Mouse (Mus musculus): ENCODE results near the gene Gigyf1. TPM values are rescaled to one million over a fixed set of nuclear protein-coding genes. Genes with fewer than 3 reads are reported as not detected.

Gigyf1 gene
- polyA plus RNA-seq, 1 experiment, result 40.3 TPM

- Histone ChIP-seq H3K36me3 (ENCODE audit: control insufficient read depth, insufficient read depth, low read length) (peaks cover 28% of the 10 kb centered on the region), H3K4me3 (ENCODE audit: extremely low read depth, insufficient read depth, insufficient read length) (peak overlapping the region; percentile 86), H3K27me3 (ENCODE audit: control insufficient read depth, insufficient read depth, low read length) (no peaks in the 10 kb centered on the region), H3K27ac (ENCODE audit: insufficient read depth, low read length) (peak overlapping the region; percentile 96), H3K4me1 (ENCODE audit: control insufficient read depth, insufficient read depth, insufficient read length) (peaks cover 7% of the 10 kb centered on the region; the same call in 1 of the 2 replicates)
- TF ChIP-seq CTCF (IDR thresholded peaks at IDR 0.05; ENCODE audit: extremely low read depth, insufficient read depth, insufficient read length, insufficient replicate concordance), result no peak
- 1% methylated on average over 19 of the region's 19 CpGs for WGBS
- DNase-seq (ENCODE audit: low read depth in 1 of 2, low spot score in 2 of 2), result no peak
These were observed 13.9 kb downstream of the Gigyf1 start for GRCm38 (mm10) chr5:137532131-137532807.

DNA sequence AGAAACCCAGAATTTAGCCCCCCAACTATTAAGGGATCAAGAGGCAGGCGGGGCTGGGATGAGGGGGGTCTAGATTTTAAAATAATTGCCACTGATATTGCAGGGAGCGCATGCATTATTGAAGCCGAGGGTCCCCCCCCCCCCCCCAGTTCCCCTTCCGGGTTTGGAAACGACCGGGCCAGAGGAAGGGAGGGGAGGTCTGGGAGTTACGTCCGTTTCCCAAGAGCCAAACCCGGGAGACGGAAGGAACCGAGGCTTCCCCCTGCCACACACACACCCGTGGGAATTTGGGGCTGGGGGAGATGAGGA lies 14.4 kb downstream of the Gigyf1 start:
- H3K27me3 ChIP-seq (ENCODE audit: control insufficient read depth, insufficient read depth, low read length), result no peaks in the 10 kb centered on the region
- H3K4me1 ChIP-seq (ENCODE audit: control insufficient read depth, insufficient read depth, insufficient read length), result peaks cover 7% of the 10 kb centered on the region; the same call in 1 of the 2 replicates
- peaks cover 23% of the 10 kb centered on the region for H3K36me3 ChIP-seq (ENCODE audit: control insufficient read depth, insufficient read depth, low read length)
- WGBS, result 0% methylated on average over 12 of the region's 12 CpGs
- no peak for DNase-seq (ENCODE audit: low read depth in 1 of 2, low spot score in 2 of 2)
- H3K4me3 ChIP-seq (ENCODE audit: extremely low read depth, insufficient read depth, insufficient read length), result peak overlapping the region; percentile 86
- TF ChIP-seq POLR2A (IDR thresholded peaks at IDR 0.05; ENCODE audit: low read depth, low read length) (no peak), CTCF (IDR thresholded peaks at IDR 0.05; ENCODE audit: extremely low read depth, insufficient read depth, insufficient read length, insufficient replicate concordance) (no peak)
- H3K27ac ChIP-seq (ENCODE audit: insufficient read depth, low read length), result peak overlapping the region; percentile 96

DNA sequence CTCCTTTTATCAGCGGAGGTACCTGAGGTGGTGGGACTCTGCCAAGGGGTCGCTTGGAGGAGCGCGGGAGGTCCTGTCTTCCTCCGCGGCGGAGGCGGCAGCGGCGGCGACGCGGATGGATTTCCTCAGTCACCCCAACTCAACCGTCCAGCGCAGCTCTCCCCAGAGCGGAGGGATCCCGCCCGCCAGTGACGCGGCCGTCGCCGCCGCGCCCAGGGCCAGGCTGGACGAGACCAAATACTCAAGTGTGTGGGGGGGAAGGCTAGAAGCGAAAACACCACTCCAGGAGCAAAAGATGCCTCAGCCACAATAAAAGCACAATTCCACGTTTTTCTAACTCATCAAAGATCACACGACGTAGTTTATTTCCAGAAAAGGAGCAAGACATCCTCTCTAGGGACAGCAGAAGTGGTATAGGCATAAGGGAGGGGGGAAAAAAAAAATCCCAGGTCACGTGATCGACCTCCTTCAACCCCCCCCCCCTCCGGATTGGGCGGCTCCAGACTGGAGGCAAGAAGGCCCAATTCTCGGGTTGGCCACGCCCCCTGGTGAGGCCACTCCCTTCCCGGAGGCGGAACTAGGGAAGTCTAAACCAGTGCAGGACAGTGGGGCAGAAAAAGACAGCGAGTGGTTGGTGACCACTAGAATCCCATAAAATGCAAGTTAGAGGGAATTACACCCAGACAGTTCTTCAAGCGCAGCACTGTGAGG lies 14.9 kb downstream of the Gigyf1 start, which contains the start of the genes Epo and Gnb2:
Gene Epo, minus strand, starts transcription at position 126 of the 711 bp plus-strand sequence.
Gene Gnb2, minus strand, starts transcription at position 394 of the 711 bp plus-strand sequence.
- under 1% methylated on average over 40 of the region's 40 CpGs for WGBS
- peak within 1 kb of the TSS; percentile 86 for H3K4me3 ChIP-seq (ENCODE audit: extremely low read depth, insufficient read depth, insufficient read length)
- TF ChIP-seq POLR2A (IDR thresholded peaks at IDR 0.05; ENCODE audit: low read depth, low read length) (peak; percentile 79), CTCF (IDR thresholded peaks at IDR 0.05; ENCODE audit: extremely low read depth, insufficient read depth, insufficient read length, insufficient replicate concordance) (no peak)
- peak; percentile 97 to 98 for DNase-seq (ENCODE audit: low read depth in 1 of 2, low spot score in 2 of 2)
- H3K4me1 ChIP-seq (ENCODE audit: control insufficient read depth, insufficient read depth, insufficient read length), result peaks cover 7% of the 10 kb centered on the region; the same call in 1 of the 2 replicates
- H3K36me3 ChIP-seq (ENCODE audit: control insufficient read depth, insufficient read depth, low read length), result peaks cover 18% of the 10 kb centered on the region
- peak within 1 kb of the TSS; percentile 96 for H3K27ac ChIP-seq (ENCODE audit: insufficient read depth, low read length)
- H3K27me3 ChIP-seq (ENCODE audit: control insufficient read depth, insufficient read depth, low read length), result no peaks in the 10 kb centered on the region

- Histone ChIP-seq H3K4me3 (ENCODE audit: extremely low read depth, insufficient read depth, insufficient read length) (no peak overlapping the region), H3K36me3 (ENCODE audit: control insufficient read depth, insufficient read depth, low read length) (peaks cover 3% of the 10 kb centered on the region), H3K27ac (ENCODE audit: insufficient read depth, low read length) (peak overlapping the region; percentile 27; the same call in 1 of the 2 replicates), H3K27me3 (ENCODE audit: control insufficient read depth, insufficient read depth, low read length) (no peaks in the 10 kb centered on the region), H3K4me1 (ENCODE audit: control insufficient read depth, insufficient read depth, insufficient read length) (peaks cover 7% of the 10 kb centered on the region; the same call in 1 of the 2 replicates)
- WGBS, result 66% methylated on average over 3 of the region's 3 CpGs
- DNase-seq (ENCODE audit: low read depth in 1 of 2, low spot score in 2 of 2), result no peak
- TF ChIP-seq CTCF (IDR thresholded peaks at IDR 0.05; ENCODE audit: extremely low read depth, insufficient read depth, insufficient read length, insufficient replicate concordance) (no peak), POLR2A (IDR thresholded peaks at IDR 0.05; ENCODE audit: low read depth, low read length) (no peak)
These were observed 16.4 kb downstream of the Gigyf1 start for GRCm38 (mm10) chr5:137534762-137535161.

DNA sequence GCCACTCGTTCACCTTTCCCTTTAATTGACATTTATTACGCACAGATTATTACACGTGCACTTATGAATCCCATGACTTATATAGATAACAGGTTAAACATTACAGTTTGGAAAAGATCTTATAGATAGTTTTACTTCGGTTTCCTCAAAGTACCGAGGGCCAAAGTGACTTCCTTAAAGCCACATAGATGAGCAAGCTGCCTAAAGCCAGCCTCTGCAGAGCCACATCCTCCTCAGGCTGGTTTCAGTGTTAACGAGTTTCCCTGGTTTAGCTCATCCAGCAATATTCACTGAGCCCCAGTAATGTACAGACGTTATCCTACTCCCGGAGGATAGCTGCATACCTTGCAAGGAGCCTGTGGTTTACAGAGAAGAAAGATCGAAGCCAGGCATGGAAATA lies 17.0 kb downstream of the Gigyf1 start:
- H3K4me3 ChIP-seq (ENCODE audit: extremely low read depth, insufficient read depth, insufficient read length), result no peak overlapping the region
- no peak overlapping the region for H3K27ac ChIP-seq (ENCODE audit: insufficient read depth, low read length)
- H3K4me1 ChIP-seq (ENCODE audit: control insufficient read depth, insufficient read depth, insufficient read length), result peaks cover 5% of the 10 kb centered on the region; the same call in 1 of the 2 replicates
- DNase-seq (ENCODE audit: low read depth in 1 of 2, low spot score in 2 of 2), result no peak
- H3K27me3 ChIP-seq (ENCODE audit: control insufficient read depth, insufficient read depth, low read length), result no peaks in the 10 kb centered on the region
- TF ChIP-seq CTCF (IDR thresholded peaks at IDR 0.05; ENCODE audit: extremely low read depth, insufficient read depth, insufficient read length, insufficient replicate concordance) (no peak), POLR2A (IDR thresholded peaks at IDR 0.05; ENCODE audit: low read depth, low read length) (no peak)
- 30% methylated on average over 9 of the region's 9 CpGs for WGBS
- H3K36me3 ChIP-seq (ENCODE audit: control insufficient read depth, insufficient read depth, low read length), result peaks cover 1% of the 10 kb centered on the region; the same call in 1 of the 2 replicates

DNA sequence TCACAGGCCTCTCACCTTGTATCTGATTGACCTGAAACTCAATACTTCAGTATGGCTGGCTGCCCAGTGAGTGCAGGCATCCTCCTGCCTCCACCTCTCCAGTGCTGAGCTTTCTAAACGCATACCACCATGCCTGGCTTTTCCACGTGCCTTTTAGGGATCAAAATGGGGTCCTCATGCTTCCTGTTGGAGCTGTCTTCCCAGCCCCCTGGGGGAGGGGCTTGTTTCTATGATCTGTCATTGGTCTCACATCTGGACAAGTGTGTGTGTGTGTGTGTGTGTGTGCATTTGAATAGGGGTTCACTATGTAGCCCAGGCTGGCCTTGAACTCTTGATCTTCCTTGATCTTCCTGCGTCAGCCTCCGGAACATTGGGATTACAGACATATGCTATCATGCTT lies 19.1 kb downstream of the Gigyf1 start:
- DNase-seq (ENCODE audit: low read depth in 1 of 2, low spot score in 2 of 2), result no peak
- H3K36me3 ChIP-seq (ENCODE audit: control insufficient read depth, insufficient read depth, low read length), result no peaks in the 10 kb centered on the region

More for the DNA sequence above, 19.1 kb downstream of the Gigyf1 start:
- WGBS, result 76% methylated on average over 4 of the region's 4 CpGs
- TF ChIP-seq CTCF (IDR thresholded peaks at IDR 0.05; ENCODE audit: extremely low read depth, insufficient read depth, insufficient read length, insufficient replicate concordance) (no peak), POLR2A (IDR thresholded peaks at IDR 0.05; ENCODE audit: low read depth, low read length) (no peak)
- Histone ChIP-seq H3K27me3 (ENCODE audit: control insufficient read depth, insufficient read depth, low read length) (no peaks in the 10 kb centered on the region), H3K4me3 (ENCODE audit: extremely low read depth, insufficient read depth, insufficient read length) (no peak overlapping the region), H3K27ac (ENCODE audit: insufficient read depth, low read length) (no peak overlapping the region), H3K4me1 (ENCODE audit: control insufficient read depth, insufficient read depth, insufficient read length) (peaks cover 2% of the 10 kb centered on the region; the same call in 1 of the 2 replicates)
